Mouse (Mus musculus): ENCODE data around the gene Iqce. TPM values are rescaled to one million over a fixed set of nuclear protein-coding genes. Genes with fewer than 3 reads are reported as not detected.
A peak's percentile ranks its signal among the peaks of the same experiment; 100 is the strongest.

Gene Iqce
- polyA plus RNA-seq, 1 experiment: 30.0 TPM

GRCm38 (mm10) chr5:140628995-140629394 is 73.2 kb downstream of the Iqce start:
- DNase-seq: peak; percentile 35
- Histone ChIP-seq H3K27ac (ENCODE audit: control insufficient read depth, insufficient read depth, low read length) (no peak overlapping the region), H3K4me3 (ENCODE audit: control insufficient read depth, insufficient read depth, low read length) (no peak overlapping the region), H3K4me1 (replicated peaks; ENCODE audit: control insufficient read depth, insufficient read depth, low read length) (no peaks in the 10 kb centered on the region), H3K27me3 (ENCODE audit: control insufficient read depth, insufficient read depth, low read length) (no peaks in the 10 kb centered on the region), H3K36me3 (ENCODE audit: control insufficient read depth, insufficient read depth, low read length) (peaks cover 18% of the 10 kb centered on the region)
- WGBS: 97% methylated on average over 9 of the region's 9 CpGs
- TF ChIP-seq CTCF (IDR thresholded peaks at IDR 0.05; ENCODE audit: borderline replicate concordance, control insufficient read depth, extremely low read depth, insufficient read depth, low read length, poor library complexity) (peak; percentile 63), POLR2A (IDR thresholded peaks at IDR 0.05; ENCODE audit: control insufficient read depth, extremely low read depth, insufficient read depth, low read length, poor library complexity) (no peak)

- no peak overlapping the region for H3K4me3 ChIP-seq (ENCODE audit: control insufficient read depth, insufficient read depth, low read length)
- 97% methylated on average over 5 of the region's 5 CpGs for WGBS
- H3K27me3 ChIP-seq (ENCODE audit: control insufficient read depth, insufficient read depth, low read length): no peaks in the 10 kb centered on the region
- no peaks in the 10 kb centered on the region for H3K4me1 ChIP-seq (replicated peaks; ENCODE audit: control insufficient read depth, insufficient read depth, low read length)
- no peak overlapping the region for H3K27ac ChIP-seq (ENCODE audit: control insufficient read depth, insufficient read depth, low read length)
- TF ChIP-seq CTCF (IDR thresholded peaks at IDR 0.05; ENCODE audit: borderline replicate concordance, control insufficient read depth, extremely low read depth, insufficient read depth, low read length, poor library complexity) (no peak), POLR2A (IDR thresholded peaks at IDR 0.05; ENCODE audit: control insufficient read depth, extremely low read depth, insufficient read depth, low read length, poor library complexity) (no peak)
- H3K36me3 ChIP-seq (ENCODE audit: control insufficient read depth, insufficient read depth, low read length): peaks cover 13% of the 10 kb centered on the region; the same call in 1 of the 2 replicates
- DNase-seq: no peak
These were observed 74.6 kb downstream of the Iqce start for GRCm38 (mm10) chr5:140627580-140627979.

- H3K4me1 ChIP-seq (replicated peaks; ENCODE audit: control insufficient read depth, insufficient read depth, low read length): no peaks in the 10 kb centered on the region
- no peak overlapping the region for H3K27ac ChIP-seq (ENCODE audit: control insufficient read depth, insufficient read depth, low read length)
- no peaks in the 10 kb centered on the region for H3K27me3 ChIP-seq (ENCODE audit: control insufficient read depth, insufficient read depth, low read length)
- no peak overlapping the region for H3K4me3 ChIP-seq (ENCODE audit: control insufficient read depth, insufficient read depth, low read length)
- 95% methylated on average over 13 of the region's 13 CpGs for WGBS
- no peak for TF ChIP-seq CTCF (IDR thresholded peaks at IDR 0.05; ENCODE audit: borderline replicate concordance, control insufficient read depth, extremely low read depth, insufficient read depth, low read length, poor library complexity)
- TF ChIP-seq POLR2A (IDR thresholded peaks at IDR 0.05; ENCODE audit: control insufficient read depth, extremely low read depth, insufficient read depth, low read length, poor library complexity): no peak
- DNase-seq: no peak
- peaks cover 13% of the 10 kb centered on the region; the same call in 1 of the 2 replicates for H3K36me3 ChIP-seq (ENCODE audit: control insufficient read depth, insufficient read depth, low read length)
These were observed 77.2 kb downstream of the Iqce start for GRCm38 (mm10) chr5:140624961-140625360.

GRCm38 (mm10) chr5:140624238-140624637 is 77.9 kb downstream of the Iqce start:
- DNase-seq: no peak
- Histone ChIP-seq H3K4me3 (ENCODE audit: control insufficient read depth, insufficient read depth, low read length) (no peak overlapping the region), H3K27ac (ENCODE audit: control insufficient read depth, insufficient read depth, low read length) (no peak overlapping the region), H3K36me3 (ENCODE audit: control insufficient read depth, insufficient read depth, low read length) (peaks cover 13% of the 10 kb centered on the region; the same call in 1 of the 2 replicates), H3K27me3 (ENCODE audit: control insufficient read depth, insufficient read depth, low read length) (no peaks in the 10 kb centered on the region), H3K4me1 (replicated peaks; ENCODE audit: control insufficient read depth, insufficient read depth, low read length) (no peaks in the 10 kb centered on the region)
- 96% methylated on average over 5 of the region's 5 CpGs for WGBS
- TF ChIP-seq CTCF (IDR thresholded peaks at IDR 0.05; ENCODE audit: borderline replicate concordance, control insufficient read depth, extremely low read depth, insufficient read depth, low read length, poor library complexity) (no peak), POLR2A (IDR thresholded peaks at IDR 0.05; ENCODE audit: control insufficient read depth, extremely low read depth, insufficient read depth, low read length, poor library complexity) (no peak)

DNA sequence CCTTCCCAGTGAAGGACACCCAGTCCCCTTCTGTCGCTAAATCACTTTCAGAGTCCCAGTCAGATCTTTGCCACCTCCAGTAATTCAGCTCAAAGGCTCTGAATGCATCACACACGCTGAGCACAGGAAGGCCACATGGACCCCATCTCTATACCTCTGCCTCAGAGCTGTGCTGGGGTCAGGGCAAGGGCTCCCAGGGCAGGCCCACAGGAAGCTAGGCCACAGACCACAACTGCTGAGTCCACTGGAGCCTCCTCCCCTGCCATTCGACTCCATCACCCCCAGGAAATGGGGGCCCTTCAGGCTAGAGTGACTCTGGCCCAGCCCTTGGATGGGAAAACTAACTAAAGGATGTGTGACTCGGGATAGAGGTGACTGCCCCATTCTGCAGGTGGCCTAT is 78.4 kb downstream of the Iqce start:
- 63% methylated on average over 4 of the region's 4 CpGs for WGBS
- H3K27ac ChIP-seq (ENCODE audit: control insufficient read depth, insufficient read depth, low read length): no peak overlapping the region
- H3K4me3 ChIP-seq (ENCODE audit: control insufficient read depth, insufficient read depth, low read length): no peak overlapping the region
- H3K27me3 ChIP-seq (ENCODE audit: control insufficient read depth, insufficient read depth, low read length): no peaks in the 10 kb centered on the region
- TF ChIP-seq CTCF (IDR thresholded peaks at IDR 0.05; ENCODE audit: borderline replicate concordance, control insufficient read depth, extremely low read depth, insufficient read depth, low read length, poor library complexity): no peak
- TF ChIP-seq POLR2A (IDR thresholded peaks at IDR 0.05; ENCODE audit: control insufficient read depth, extremely low read depth, insufficient read depth, low read length, poor library complexity): no peak
- H3K36me3 ChIP-seq (ENCODE audit: control insufficient read depth, insufficient read depth, low read length): peaks cover 9% of the 10 kb centered on the region; the same call in 1 of the 2 replicates
- no peak for DNase-seq
- no peaks in the 10 kb centered on the region for H3K4me1 ChIP-seq (replicated peaks; ENCODE audit: control insufficient read depth, insufficient read depth, low read length)

- no peak overlapping the region for H3K4me3 ChIP-seq (ENCODE audit: control insufficient read depth, insufficient read depth, low read length)
- 97% methylated on average over 23 of the region's 23 CpGs for WGBS
- DNase-seq: no peak
- 0 out of 2 replicates have a peak, but pooled peaks cover 8% of the 10 kb centered on the region for H3K36me3 ChIP-seq (ENCODE audit: control insufficient read depth, insufficient read depth, low read length)
- H3K27me3 ChIP-seq (ENCODE audit: control insufficient read depth, insufficient read depth, low read length): no peaks in the 10 kb centered on the region
- peaks cover 2% of the 10 kb centered on the region for H3K4me1 ChIP-seq (replicated peaks; ENCODE audit: control insufficient read depth, insufficient read depth, low read length)
- H3K27ac ChIP-seq (ENCODE audit: control insufficient read depth, insufficient read depth, low read length): no peak overlapping the region
- TF ChIP-seq POLR2A (IDR thresholded peaks at IDR 0.05; ENCODE audit: control insufficient read depth, extremely low read depth, insufficient read depth, low read length, poor library complexity): no peak
- TF ChIP-seq CTCF (IDR thresholded peaks at IDR 0.05; ENCODE audit: borderline replicate concordance, control insufficient read depth, extremely low read depth, insufficient read depth, low read length, poor library complexity): no peak
These were observed 79.1 kb downstream of the Iqce start for GRCm38 (mm10) chr5:140622978-140623670.
